Mouse (Mus musculus): ENCODE data around the gene Rpn2. TPM values are rescaled to one million over a fixed set of nuclear protein-coding genes. Genes with fewer than 3 reads are reported as not detected.

The Rpn2 gene
- polyA plus RNA-seq, 1 experiment from 2014 or later, result 257 TPM

GRCm38 (mm10) chr2:157313718-157314117, 34.9 kb downstream of the Rpn2 start:
- Histone ChIP-seq H3K9me3 (replicated peaks; ENCODE audit: control insufficient read depth, low read length) (no peaks in the 10 kb centered on the region), H3K36me3 (replicated peaks; ENCODE audit: control insufficient read depth, insufficient read depth, low read depth, low read length) (peaks cover 11% of the 10 kb centered on the region), H3K4me3 (ENCODE audit: low read depth, low read length) (no peak overlapping the region), H3K9ac (replicated peaks; ENCODE audit: low read length) (no peak overlapping the region), H3K27ac (replicated peaks; ENCODE audit: low read depth, low read length) (no peak overlapping the region), H3K4me2 (ENCODE audit: low read depth, low read length) (no peak overlapping the region), H3K27me3 (ENCODE audit: control insufficient read depth, insufficient read depth, low read length) (no peaks in the 10 kb centered on the region), H3K4me1 (ENCODE audit: control insufficient read depth, insufficient read depth, low read length) (no peaks in the 10 kb centered on the region)
- DNase-seq (ENCODE audit: low spot score), result no peak
- WGBS, result 81% methylated on average over 3 of the region's 3 CpGs
- ATAC-seq (replicated peaks; ENCODE audit: insufficient number of reproducible peaks, low FRiP score, low TSS enrichment, low read depth), result no peak

GRCm38 (mm10) chr2:157314310-157314709, 35.5 kb downstream of the Rpn2 start:
- ATAC-seq (replicated peaks; ENCODE audit: insufficient number of reproducible peaks, low FRiP score, low TSS enrichment, low read depth) (no peak), DNase-seq (ENCODE audit: low spot score) (no peak)
- Histone ChIP-seq H3K4me2 (ENCODE audit: low read depth, low read length) (no peak overlapping the region), H3K9me3 (replicated peaks; ENCODE audit: control insufficient read depth, low read length) (no peaks in the 10 kb centered on the region), H3K27me3 (ENCODE audit: control insufficient read depth, insufficient read depth, low read length) (no peaks in the 10 kb centered on the region), H3K4me1 (ENCODE audit: control insufficient read depth, insufficient read depth, low read length) (no peaks in the 10 kb centered on the region), H3K27ac (replicated peaks; ENCODE audit: low read depth, low read length) (no peak overlapping the region), H3K9ac (replicated peaks; ENCODE audit: low read length) (no peak overlapping the region), H3K4me3 (ENCODE audit: low read depth, low read length) (no peak overlapping the region), H3K36me3 (replicated peaks; ENCODE audit: control insufficient read depth, insufficient read depth, low read depth, low read length) (peaks cover 11% of the 10 kb centered on the region)
- 81% methylated on average over 7 of the region's 7 CpGs for WGBS

- H3K4me2 ChIP-seq (ENCODE audit: low read depth, low read length), result no peak overlapping the region
- peaks cover 6% of the 10 kb centered on the region for H3K36me3 ChIP-seq (replicated peaks; ENCODE audit: control insufficient read depth, insufficient read depth, low read depth, low read length)
- no peaks in the 10 kb centered on the region for H3K4me1 ChIP-seq (ENCODE audit: control insufficient read depth, insufficient read depth, low read length)
- H3K27ac ChIP-seq (replicated peaks; ENCODE audit: low read depth, low read length), result no peak overlapping the region
- H3K27me3 ChIP-seq (ENCODE audit: control insufficient read depth, insufficient read depth, low read length), result no peaks in the 10 kb centered on the region
- H3K9ac ChIP-seq (replicated peaks; ENCODE audit: low read length), result no peak overlapping the region
- H3K9me3 ChIP-seq (replicated peaks; ENCODE audit: control insufficient read depth, low read length), result no peaks in the 10 kb centered on the region
- WGBS, result 96% methylated on average over 6 of the region's 6 CpGs
- H3K4me3 ChIP-seq (ENCODE audit: low read depth, low read length), result no peak overlapping the region
- DNase-seq (ENCODE audit: low spot score), result no peak
- ATAC-seq (replicated peaks; ENCODE audit: insufficient number of reproducible peaks, low FRiP score, low TSS enrichment, low read depth), result no peak
These were observed 36.7 kb downstream of the Rpn2 start for GRCm38 (mm10) chr2:157315486-157315885.

GRCm38 (mm10) chr2:157316358-157316933, 37.6 kb downstream of the Rpn2 start:
- Histone ChIP-seq H3K4me3 (ENCODE audit: low read depth, low read length) (no peak overlapping the region), H3K9me3 (replicated peaks; ENCODE audit: control insufficient read depth, low read length) (no peaks in the 10 kb centered on the region), H3K9ac (replicated peaks; ENCODE audit: low read length) (no peak overlapping the region), H3K27me3 (ENCODE audit: control insufficient read depth, insufficient read depth, low read length) (no peaks in the 10 kb centered on the region), H3K4me2 (ENCODE audit: low read depth, low read length) (no peak overlapping the region), H3K36me3 (replicated peaks; ENCODE audit: control insufficient read depth, insufficient read depth, low read depth, low read length) (peaks cover 6% of the 10 kb centered on the region), H3K27ac (replicated peaks; ENCODE audit: low read depth, low read length) (no peak overlapping the region), H3K4me1 (ENCODE audit: control insufficient read depth, insufficient read depth, low read length) (no peaks in the 10 kb centered on the region)
- DNase-seq (ENCODE audit: low spot score) (no peak), ATAC-seq (replicated peaks; ENCODE audit: insufficient number of reproducible peaks, low FRiP score, low TSS enrichment, low read depth) (no peak)
- whole genome bisulfite sequencing, result 90% methylated on average over 14 of the region's 14 CpGs

- WGBS, result 93% methylated on average over 6 of the region's 6 CpGs
- H3K4me2 ChIP-seq (ENCODE audit: low read depth, low read length), result no peak overlapping the region
- H3K4me3 ChIP-seq (ENCODE audit: low read depth, low read length), result no peak overlapping the region
- peaks cover 9% of the 10 kb centered on the region for H3K36me3 ChIP-seq (replicated peaks; ENCODE audit: control insufficient read depth, insufficient read depth, low read depth, low read length)
- no peak for DNase-seq (ENCODE audit: low spot score)
- H3K4me1 ChIP-seq (ENCODE audit: control insufficient read depth, insufficient read depth, low read length), result no peaks in the 10 kb centered on the region
- H3K9me3 ChIP-seq (replicated peaks; ENCODE audit: control insufficient read depth, low read length), result no peaks in the 10 kb centered on the region
- no peaks in the 10 kb centered on the region for H3K27me3 ChIP-seq (ENCODE audit: control insufficient read depth, insufficient read depth, low read length)
- no peak for ATAC-seq (replicated peaks; ENCODE audit: insufficient number of reproducible peaks, low FRiP score, low TSS enrichment, low read depth)
- no peak overlapping the region for H3K27ac ChIP-seq (replicated peaks; ENCODE audit: low read depth, low read length)
- H3K9ac ChIP-seq (replicated peaks; ENCODE audit: low read length), result no peak overlapping the region
These were observed 38.4 kb downstream of the Rpn2 start for GRCm38 (mm10) chr2:157317220-157317619.

- H3K4me2 ChIP-seq (ENCODE audit: low read depth, low read length), result no peak overlapping the region
- no peak overlapping the region for H3K4me3 ChIP-seq (ENCODE audit: low read depth, low read length)
- H3K36me3 ChIP-seq (replicated peaks; ENCODE audit: control insufficient read depth, insufficient read depth, low read depth, low read length), result peaks cover 17% of the 10 kb centered on the region
- no peak for ATAC-seq (replicated peaks; ENCODE audit: insufficient number of reproducible peaks, low FRiP score, low TSS enrichment, low read depth)
- no peaks in the 10 kb centered on the region for H3K9me3 ChIP-seq (replicated peaks; ENCODE audit: control insufficient read depth, low read length)
- no peaks in the 10 kb centered on the region for H3K27me3 ChIP-seq (ENCODE audit: control insufficient read depth, insufficient read depth, low read length)
- WGBS, result 69% methylated on average over 8 of the region's 8 CpGs
- H3K27ac ChIP-seq (replicated peaks; ENCODE audit: low read depth, low read length), result no peak overlapping the region
- H3K4me1 ChIP-seq (ENCODE audit: control insufficient read depth, insufficient read depth, low read length), result no peaks in the 10 kb centered on the region
- DNase-seq (ENCODE audit: low spot score), result no peak
- no peak overlapping the region for H3K9ac ChIP-seq (replicated peaks; ENCODE audit: low read length)
These were observed 41.3 kb downstream of the Rpn2 start for GRCm38 (mm10) chr2:157320135-157320534.

- Histone ChIP-seq H3K4me2 (ENCODE audit: low read depth, low read length) (no peak overlapping the region), H3K9me3 (replicated peaks; ENCODE audit: control insufficient read depth, low read length) (no peaks in the 10 kb centered on the region), H3K9ac (replicated peaks; ENCODE audit: low read length) (no peak overlapping the region), H3K4me3 (ENCODE audit: low read depth, low read length) (no peak overlapping the region), H3K4me1 (ENCODE audit: control insufficient read depth, insufficient read depth, low read length) (no peaks in the 10 kb centered on the region), H3K27me3 (ENCODE audit: control insufficient read depth, insufficient read depth, low read length) (no peaks in the 10 kb centered on the region), H3K27ac (replicated peaks; ENCODE audit: low read depth, low read length) (no peak overlapping the region), H3K36me3 (replicated peaks; ENCODE audit: control insufficient read depth, insufficient read depth, low read depth, low read length) (peaks cover 20% of the 10 kb centered on the region)
- ATAC-seq (replicated peaks; ENCODE audit: insufficient number of reproducible peaks, low FRiP score, low TSS enrichment, low read depth) (no peak; the same call in 1 of the 2 replicates), DNase-seq (ENCODE audit: low spot score) (no peak)
- WGBS, result 31% methylated on average over 5 of the region's 5 CpGs
These were observed 42.1 kb downstream of the Rpn2 start for GRCm38 (mm10) chr2:157320886-157321285.

GRCm38 (mm10) chr2:157322029-157322766, 43.4 kb downstream of the Rpn2 start:
- H3K36me3 ChIP-seq (replicated peaks; ENCODE audit: control insufficient read depth, insufficient read depth, low read depth, low read length), result peaks cover 21% of the 10 kb centered on the region
- no peak overlapping the region for H3K9ac ChIP-seq (replicated peaks; ENCODE audit: low read length)
- H3K27ac ChIP-seq (replicated peaks; ENCODE audit: low read depth, low read length), result no peak overlapping the region
- ATAC-seq (replicated peaks; ENCODE audit: insufficient number of reproducible peaks, low FRiP score, low TSS enrichment, low read depth), result no peak
- no peaks in the 10 kb centered on the region for H3K27me3 ChIP-seq (ENCODE audit: control insufficient read depth, insufficient read depth, low read length)
- no peak overlapping the region for H3K4me2 ChIP-seq (ENCODE audit: low read depth, low read length)
- no peaks in the 10 kb centered on the region for H3K9me3 ChIP-seq (replicated peaks; ENCODE audit: control insufficient read depth, low read length)
- 91% methylated on average over 5 of the region's 5 CpGs for WGBS
- H3K4me1 ChIP-seq (ENCODE audit: control insufficient read depth, insufficient read depth, low read length), result no peaks in the 10 kb centered on the region
- H3K4me3 ChIP-seq (ENCODE audit: low read depth, low read length), result no peak overlapping the region
- DNase-seq (ENCODE audit: low spot score), result no peak

Data from embryonic facial prominence, embryonic 11.5 days (tissue).